Mouse (Mus musculus) testis, postnatal 14 days (tissue): ENCODE results near the gene Arhgef28.

Source experiments
- DNase-seq: peaks from one replicate; pipeline ENCODE4 v3.0.0; 2021; ENCODE audit warnings: low spot score

Gene Arhgef28

DNA sequence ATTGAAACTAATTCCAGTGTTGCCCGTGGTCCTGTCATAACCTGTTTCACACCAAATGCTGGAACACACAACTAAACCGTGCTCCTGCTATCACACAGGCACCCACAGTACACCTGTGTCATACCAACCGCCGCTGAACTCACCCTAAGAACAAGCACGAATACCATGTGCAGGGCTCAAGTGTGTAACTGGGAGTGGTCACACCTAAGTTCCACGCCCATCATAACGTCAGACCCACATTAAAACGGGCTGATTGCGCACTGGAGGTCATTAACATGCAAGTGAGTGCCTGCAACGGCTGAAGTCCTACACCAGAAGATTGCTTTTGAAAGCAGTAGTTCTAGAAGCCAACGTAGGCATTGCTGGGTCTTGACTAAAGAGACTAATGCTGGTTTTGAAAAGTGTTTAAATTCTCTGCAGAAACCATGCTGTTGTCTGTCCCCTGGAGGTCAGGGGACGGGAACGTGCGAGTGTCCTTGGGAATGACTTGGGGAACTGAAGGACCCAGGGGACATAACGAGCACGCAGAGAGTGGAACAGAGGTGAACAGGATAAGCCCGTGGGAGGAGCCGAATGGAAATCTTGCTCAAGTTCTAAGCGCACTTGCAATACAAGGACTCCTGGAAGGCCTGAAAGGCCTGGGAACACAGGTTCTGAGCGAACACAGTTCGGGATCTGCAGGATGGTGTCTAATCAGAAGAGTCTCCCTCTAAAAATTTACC lies 22.9 kb downstream of the Arhgef28 start:
- no peak for DNase-seq

- DNase-seq, result no peak
Measured at GRCm38 (mm10) chr13:98182330-98182729, 23.9 kb downstream of the Arhgef28 start.

DNA sequence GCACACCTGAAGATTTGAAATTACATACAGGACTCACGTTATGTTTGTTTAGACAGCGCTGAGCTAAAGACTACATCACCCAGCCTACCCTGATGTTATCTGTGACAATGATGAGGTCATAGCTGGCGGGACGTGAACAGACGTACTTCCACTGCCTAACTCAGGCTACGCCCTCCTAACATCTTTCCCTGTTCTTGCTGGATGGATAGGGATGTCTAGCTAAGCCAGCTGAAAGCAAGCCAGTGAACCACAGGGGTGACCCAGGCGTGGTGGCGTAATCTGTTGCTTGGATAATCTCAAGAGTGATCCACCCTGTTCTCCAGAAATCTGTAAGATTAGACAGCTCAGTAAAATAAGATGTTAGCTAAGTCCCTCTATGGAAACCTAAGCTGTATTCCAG lies 25.6 kb downstream of the Arhgef28 start:
- DNase-seq, result no peak

GRCm38 (mm10) chr13:98175323-98176007 lies 30.8 kb downstream of the Arhgef28 start:
- DNase-seq, result no peak

DNA sequence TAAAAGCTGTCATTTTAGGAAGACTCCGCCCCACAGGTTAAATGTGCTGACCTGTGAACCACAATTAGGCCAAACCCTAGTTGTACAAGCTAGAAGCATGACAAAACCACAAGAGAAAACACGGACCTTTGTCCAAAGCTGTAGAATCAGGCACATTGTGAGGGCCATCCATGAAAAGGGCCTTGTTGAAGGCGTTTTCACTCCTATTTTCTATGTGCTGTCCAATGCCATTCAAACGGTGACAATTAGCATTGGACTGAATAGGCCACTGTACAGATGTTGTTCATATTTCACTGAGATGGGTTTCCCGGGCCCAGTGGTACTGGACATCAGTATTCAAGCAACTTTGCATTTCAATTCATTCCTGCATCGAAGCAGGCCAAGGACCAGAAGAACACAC lies 33.2 kb downstream of the Arhgef28 start:
- no peak for DNase-seq

DNA sequence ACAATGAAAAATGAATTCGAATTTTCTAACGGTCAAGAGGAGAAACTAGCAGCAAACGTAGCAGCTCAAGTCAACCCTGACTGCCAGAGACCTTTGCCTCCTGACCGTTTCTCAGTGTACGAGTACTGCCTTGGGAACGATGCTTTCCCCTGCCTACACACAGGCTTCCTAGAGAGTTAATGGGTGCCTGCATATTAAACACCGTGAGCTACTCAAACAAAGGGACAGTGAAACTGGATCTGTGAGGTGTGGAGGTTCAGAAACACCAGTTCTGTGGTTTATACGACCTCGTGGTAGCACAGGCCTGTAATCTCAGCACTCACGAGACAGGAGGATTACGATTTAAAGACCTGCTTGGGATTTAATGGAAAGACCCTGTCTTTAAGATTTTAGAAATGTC lies 33.9 kb downstream of the Arhgef28 start:
- DNase-seq, result no peak

DNA sequence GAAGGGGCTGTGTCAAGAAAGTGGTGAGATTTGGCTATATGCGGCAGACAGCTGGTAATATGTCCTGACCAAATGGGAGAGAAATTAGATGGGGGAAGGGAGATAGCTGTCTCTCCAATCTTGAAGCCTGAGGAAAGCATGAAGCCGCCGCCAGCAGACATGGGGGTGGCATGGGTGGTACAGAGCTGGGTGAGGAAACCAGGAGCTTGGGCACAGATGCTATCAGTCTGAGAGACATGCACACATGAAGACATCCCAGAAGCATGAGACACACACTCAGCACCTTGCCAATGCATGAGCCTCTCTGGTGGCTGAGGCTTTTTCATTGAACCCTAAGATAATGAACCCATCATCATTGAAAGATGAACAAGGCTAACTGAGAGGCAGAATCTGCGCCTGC lies 34.5 kb downstream of the Arhgef28 start:
- DNase-seq, result no peak

DNA sequence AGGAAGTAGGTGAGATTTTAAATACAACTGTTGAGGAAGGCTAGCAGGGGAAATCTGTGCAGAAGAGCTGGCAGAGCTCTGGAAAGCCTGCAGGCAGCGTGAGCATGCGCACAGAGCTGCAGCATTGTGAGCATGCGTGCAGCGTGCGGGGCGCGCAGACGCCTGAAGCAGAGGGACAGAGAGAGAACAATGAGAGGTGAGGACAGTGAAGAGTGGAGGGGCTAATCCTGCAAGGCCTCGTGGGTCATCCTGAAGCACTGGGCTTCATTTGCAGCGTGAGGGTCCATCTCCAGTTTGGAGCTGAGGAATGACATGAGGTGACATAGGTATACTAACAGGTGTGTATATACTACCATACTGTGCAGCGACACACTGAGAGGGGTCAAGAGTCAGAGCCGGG lies 35.0 kb downstream of the Arhgef28 start:
- peak; percentile 23 for DNase-seq

GRCm38 (mm10) chr13:98164878-98165277 lies 41.4 kb downstream of the Arhgef28 start:
- DNase-seq, result no peak

- no peak for DNase-seq
Measured at GRCm38 (mm10) chr13:98161496-98161895, 44.7 kb downstream of the Arhgef28 start.

DNA sequence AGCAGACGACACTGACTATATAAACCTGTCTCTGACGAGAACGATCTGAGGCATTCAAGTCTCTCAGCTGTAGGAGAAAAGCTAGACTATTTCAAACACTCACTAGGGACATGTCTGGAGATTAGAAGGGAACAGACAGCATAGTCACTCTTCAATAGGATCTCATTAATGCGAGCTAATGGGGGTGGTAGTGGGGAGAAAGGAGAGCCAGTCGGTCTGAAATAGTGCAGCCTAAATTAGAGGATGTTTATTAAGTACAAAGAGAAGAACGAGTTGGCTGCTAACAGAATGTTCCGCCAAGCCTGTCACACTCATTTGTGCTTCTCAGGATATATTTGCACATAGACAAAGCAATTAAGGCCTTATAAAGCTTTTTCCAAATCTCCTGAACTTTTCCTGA lies 49.6 kb downstream of the Arhgef28 start:
- no peak for DNase-seq

DNA sequence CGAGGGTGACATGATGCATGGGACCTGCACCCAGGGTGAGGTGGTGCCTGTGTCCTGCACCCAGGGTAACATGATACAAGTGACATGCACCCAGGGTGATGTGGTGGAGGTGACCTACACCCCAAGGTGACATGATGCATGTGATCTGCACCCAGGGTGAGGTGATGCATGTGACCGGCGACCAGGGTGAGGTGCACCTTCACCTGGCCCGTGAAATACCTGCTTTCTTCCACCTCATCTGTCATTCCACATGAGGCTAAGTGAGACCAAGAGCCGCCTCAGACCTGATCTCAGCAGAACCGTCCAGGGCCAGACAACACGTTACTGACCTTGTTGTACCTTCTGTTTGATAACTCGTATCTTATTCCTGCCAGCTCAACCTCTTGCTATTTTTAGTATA lies 53.5 kb downstream of the Arhgef28 start:
- DNase-seq, result no peak

- DNase-seq, result no peak
Measured at GRCm38 (mm10) chr13:98147532-98147931, 58.7 kb downstream of the Arhgef28 start.

DNA sequence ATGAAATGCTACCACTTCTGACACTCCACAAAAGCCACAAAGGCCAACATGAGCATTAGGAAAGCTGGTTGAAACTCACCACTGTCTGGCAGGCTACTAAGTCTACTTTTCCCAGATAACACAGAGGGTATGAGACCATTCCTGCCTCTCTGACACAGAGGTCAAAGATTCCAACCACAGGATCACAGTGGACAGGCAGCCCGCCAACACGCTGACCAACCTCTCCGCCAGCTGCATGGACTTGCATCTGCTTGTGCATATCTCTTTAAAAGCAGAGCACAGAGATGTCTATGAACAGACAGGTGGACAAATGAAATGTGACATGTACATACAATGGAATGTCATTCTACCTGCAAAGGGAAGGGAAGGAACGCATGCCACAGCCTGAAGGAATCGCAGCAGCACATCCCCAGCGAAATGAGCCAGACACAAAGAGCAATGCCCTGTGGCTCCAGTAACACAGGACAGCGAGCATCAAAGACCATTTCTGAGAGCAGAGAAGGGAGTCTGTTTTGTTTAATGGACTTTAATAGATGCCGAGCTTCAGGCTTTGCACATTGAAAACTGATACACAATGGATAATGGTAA lies 59.6 kb downstream of the Arhgef28 start:
- no peak for DNase-seq

GRCm38 (mm10) chr13:98145310-98145709 lies 60.9 kb downstream of the Arhgef28 start:
- DNase-seq, result no peak

- no peak for DNase-seq
Measured at GRCm38 (mm10) chr13:98143000-98143399, 63.2 kb downstream of the Arhgef28 start.

DNA sequence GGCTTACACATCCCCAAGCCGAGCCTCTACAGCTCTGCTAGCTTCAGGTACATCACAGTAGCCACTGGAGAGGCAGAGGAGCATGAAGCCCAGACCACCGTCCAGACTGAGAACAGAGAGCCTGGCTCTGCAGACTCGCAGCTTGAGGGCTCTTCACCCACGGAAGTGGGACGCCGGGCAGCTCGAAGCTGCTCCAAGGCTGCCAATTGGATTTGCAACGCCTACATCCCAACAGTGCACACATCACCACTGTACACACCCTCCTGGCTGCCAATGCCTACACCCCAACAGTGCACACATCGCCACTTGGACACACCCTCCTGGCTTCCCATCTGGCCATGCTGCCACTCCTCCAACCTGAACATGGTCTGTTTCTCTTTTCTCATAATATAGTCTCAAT lies 65.6 kb downstream of the Arhgef28 start:
- DNase-seq, result no peak

DNA sequence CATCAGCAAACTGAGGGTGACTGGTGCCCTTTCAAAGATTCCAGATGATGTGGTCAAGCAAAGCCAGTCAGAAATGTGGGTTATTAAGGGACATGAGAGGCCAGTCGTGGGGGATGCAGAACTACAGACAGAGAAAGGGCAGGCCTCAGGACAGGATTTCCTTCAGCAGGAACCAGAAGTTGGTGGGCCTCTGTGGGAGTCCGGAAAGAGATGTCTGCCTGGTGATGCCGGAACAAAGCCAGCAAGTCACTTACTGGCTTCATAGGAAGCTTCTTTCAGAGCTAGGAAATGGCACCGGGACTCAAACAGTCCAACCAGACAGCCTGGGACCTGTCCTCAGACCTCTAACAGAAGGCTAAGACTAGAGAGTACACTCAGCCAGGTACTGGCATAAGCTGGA lies 67.5 kb downstream of the Arhgef28 start:
- DNase-seq, result no peak

GRCm38 (mm10) chr13:98135890-98136555 lies 70.2 kb downstream of the Arhgef28 start:
- no peak for DNase-seq

DNA sequence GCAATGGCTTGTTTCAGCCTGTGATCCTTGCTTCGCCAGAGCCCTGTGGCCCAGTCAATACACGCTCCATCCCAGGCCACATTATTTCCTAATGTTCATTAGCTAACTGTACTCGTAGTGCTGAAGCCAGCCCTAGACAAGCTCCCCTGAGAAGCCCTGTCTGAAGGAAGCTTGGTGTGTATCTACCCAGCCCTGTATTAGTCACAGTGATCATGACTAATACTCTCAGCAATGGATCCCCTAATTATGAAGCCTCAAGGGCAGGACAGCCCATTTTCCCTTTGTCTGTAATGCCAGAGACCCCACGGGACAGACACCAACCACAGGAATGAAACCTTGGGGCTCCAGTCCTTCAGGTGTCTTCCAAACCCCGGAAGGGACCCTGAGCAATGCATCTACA lies 73.3 kb downstream of the Arhgef28 start:
- no peak for DNase-seq

DNA sequence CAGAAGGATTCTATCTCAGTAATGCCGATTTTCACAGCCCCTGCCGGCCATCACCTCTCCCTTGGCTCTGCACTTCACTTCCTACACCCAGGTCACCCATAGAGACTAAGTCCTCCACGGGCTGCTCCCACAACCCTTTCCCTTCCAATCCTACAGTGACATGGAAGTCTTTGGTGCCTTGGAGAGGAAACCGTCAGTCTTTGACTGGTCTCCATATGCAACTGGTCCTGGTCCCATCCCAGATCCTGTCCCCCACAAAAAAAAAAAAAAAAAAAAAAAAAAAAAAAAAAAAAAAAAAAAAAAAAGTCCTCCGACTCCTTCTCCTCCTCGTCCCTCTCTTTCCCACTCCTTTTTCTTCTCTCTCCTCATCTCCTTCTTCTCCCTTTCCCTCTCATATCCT lies 74.0 kb downstream of the Arhgef28 start:
- DNase-seq, result no peak

DNA sequence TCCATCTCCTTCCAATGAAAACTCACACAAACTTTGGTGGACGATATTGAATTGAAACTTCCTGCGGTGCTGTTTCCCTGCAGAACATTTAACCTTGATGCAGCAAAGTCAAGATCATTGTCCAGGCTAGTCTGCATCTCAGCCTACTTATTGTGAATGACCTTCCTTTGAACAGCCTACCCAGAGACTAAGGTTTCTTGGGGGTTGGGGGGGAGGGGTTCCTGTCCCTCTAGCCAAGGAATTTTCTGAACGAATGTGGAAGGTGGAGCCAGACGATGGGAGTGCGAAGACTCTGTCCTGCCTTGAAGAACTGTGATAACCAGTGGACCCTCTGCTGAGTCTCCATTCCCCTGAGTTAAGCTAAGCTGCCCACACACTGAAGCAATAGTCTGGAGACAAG lies 80.6 kb downstream of the Arhgef28 start:
- no peak for DNase-seq
